Mouse (Mus musculus) inflammation-experienced regulatory T-cells (primary cell): ENCODE results near the gene Gm11492. TPM values are rescaled to one million over a fixed set of nuclear protein-coding genes. Genes with fewer than 3 reads are reported as not detected.

ENCODE experiments used
- polyA plus RNA-seq, 2 experiments: library from polyadenylated mRNA; unstranded; fragments of 100-300 nt; shearing (Covaris generic); gene quantifications; one replicate each; pipeline ENCODE4 v1.2.1; 2017

Gm11492 gene
- polyA plus RNA-seq: not detected

GRCm38 (mm10) chr11:87566501-87566900 is at the start of gene Gm11492:
Gene Gm11492, plus strand, starts transcription at chr11:87566653.

GRCm38 (mm10) chr11:87568255-87568953 is 2.0 kb downstream of the Gm11492 start, which contains the start of gene Sept4:
Gene Sept4, plus strand, starts transcription at chr11:87568903.

GRCm38 (mm10) chr11:87591526-87592353 is 25.3 kb downstream of the Gm11492 start, which contains the start of gene Mtmr4:
Gene Mtmr4, plus strand, starts transcription at chr11:87592162.

GRCm38 (mm10) chr11:87616790-87617474 is 50.5 kb downstream of the Gm11492 start, which contains the start of gene Hsf5:
Gene Hsf5, plus strand, starts transcription at chr11:87617164.

Other genes starting within 250 kb of the Gm11492 start
- 1 to 10 TPM in 1 of 2 experiments, under 1 TPM in 1; 0.19 to 3.0 TPM for gene Ppm1e, start 207.6 kb upstream of the Gm11492 start, polyA plus RNA-seq
- 1 to 10 TPM in 1 of 2 experiments, under 1 TPM in 1; 0.30 to 2.4 TPM for gene Rad51c, start 161.7 kb upstream of the Gm11492 start, polyA plus RNA-seq
- under 1 TPM; 0.18 to 0.39 TPM for gene Tex14, start 161.6 kb upstream of the Gm11492 start, polyA plus RNA-seq
- 1 to 10 TPM; 1.3 to 6.0 TPM for gene Sept4, start 2.2 kb downstream of the Gm11492 start, polyA plus RNA-seq
- gene Mtmr4, start 25.5 kb downstream of the Gm11492 start, polyA plus RNA-seq: 10 to 100 TPM; 26.7 to 34.1 TPM
- gene Hsf5, start 50.5 kb downstream of the Gm11492 start, polyA plus RNA-seq: under 1 TPM; 0.10 to 0.66 TPM
- gene Rnf43, start 96.1 kb downstream of the Gm11492 start, polyA plus RNA-seq: 10 to 100 TPM; 42.6 to 79.4 TPM
- 100 to 1,000 TPM; 376 to 391 TPM for gene Supt4a, start 170.9 kb downstream of the Gm11492 start, polyA plus RNA-seq
- 10 to 100 TPM; 13.4 to 17.8 TPM for gene Tspoap1, start 193.9 kb downstream of the Gm11492 start, polyA plus RNA-seq
- gene Mpo, start 226.9 kb downstream of the Gm11492 start, polyA plus RNA-seq: 1 to 10 TPM in 1 of 2 experiments, under 1 TPM in 1; 0.87 to 4.1 TPM